Mouse (Mus musculus) heart, embryonic 16.5 days (tissue): ENCODE data around the gene Prr19. TPM values are rescaled to one million over a fixed set of nuclear protein-coding genes. Genes with fewer than 3 reads are reported as not detected.

Experiments used
- polyA plus RNA-seq: library from polyadenylated mRNA; unstranded; fragments of >200 nt; fragmentation: Nextera tagmentation; extraction: Ambion mirVana; gene quantifications from 2 replicates; pipeline ENCODE4 v1.2.1, GENCODE M21; 2015

The Prr19 gene
- polyA plus RNA-seq, 1 experiment from 2014 or later = not detected

Other genes with a start within 250 kb of the Prr19 start
- gene Grik5, start 229.1 kb upstream of the Prr19 start, polyA plus RNA-seq = 2.3 and 3.0 TPM in 2 replicates
- 19.6 and 19.7 TPM in 2 replicates for gene Zfp574, start 228.8 kb upstream of the Prr19 start, polyA plus RNA-seq
- 0.42 and 0.58 TPM in 2 replicates for gene Pou2f2, start 121.7 kb upstream of the Prr19 start, polyA plus RNA-seq
- 8.3 and 8.6 TPM in 2 replicates for gene Dedd2, start 80.8 kb upstream of the Prr19 start, polyA plus RNA-seq
- 2.2 and 2.3 TPM in 2 replicates for gene Zfp526, start 80.0 kb upstream of the Prr19 start, polyA plus RNA-seq
- gene Gsk3a, start 63.6 kb upstream of the Prr19 start, polyA plus RNA-seq = 6.7 and 6.8 TPM in 2 replicates
- gene Erf, start 50.6 kb upstream of the Prr19 start, polyA plus RNA-seq = 8.5 and 11.2 TPM in 2 replicates
- 22.7 and 24.7 TPM in 2 replicates for gene Cic, start 33.7 kb upstream of the Prr19 start, polyA plus RNA-seq
- 111 and 121 TPM in 2 replicates for gene Pafah1b3, start 3.4 kb upstream of the Prr19 start, polyA plus RNA-seq
- gene Tmem145, start 4.7 kb downstream of the Prr19 start, polyA plus RNA-seq = 0.08 and 0.20 TPM in 2 replicates
- 7.4 and 8.7 TPM in 2 replicates for gene Megf8, start 15.8 kb downstream of the Prr19 start, polyA plus RNA-seq
- 0.74 and 0.87 TPM in 2 replicates for gene Cnfn, start 68.3 kb downstream of the Prr19 start, polyA plus RNA-seq
- gene Lipe, start 97.3 kb downstream of the Prr19 start, polyA plus RNA-seq = 8.3 and 8.6 TPM in 2 replicates
- gene Cxcl17, start 111.5 kb downstream of the Prr19 start, polyA plus RNA-seq = 0.38 and 0.41 TPM in 2 replicates
- 3.8 and 4.8 TPM in 2 replicates for gene Ceacam1, start 176.2 kb downstream of the Prr19 start, polyA plus RNA-seq
- not detected in 2 replicates for gene Ceacam2, start 238.4 kb downstream of the Prr19 start, polyA plus RNA-seq